Mouse (Mus musculus) midbrain, embryonic 13.5 days (tissue): ENCODE results near the gene Grik2. TPM values are rescaled to one million over a fixed set of nuclear protein-coding genes. Genes with fewer than 3 reads are reported as not detected.

Experiments
- ATAC-seq: fragments of 200-750 bp; cut with Nextera tagmentation; 2 replicates; pipeline ENCODE4 v1.8.0; 2017; ENCODE audit warnings: mild to moderate bottlenecking, moderate TSS enrichment, moderate library complexity
- H3K27ac ChIP-seq: fragments of 300-500 bp; sonication (generic); 2 replicates; pipeline ENCODE4 v1.5.1; 2015; ENCODE audit warnings: inconsistent platforms, mild to moderate bottlenecking, moderate library complexity
- H3K27me3 ChIP-seq: fragments of 300-500 bp; sonication (generic); 2 replicates; pipeline ENCODE4 v1.6.1; 2015; ENCODE audit warnings: mild to moderate bottlenecking, inconsistent platforms
- H3K36me3 ChIP-seq: fragments of 300-500 bp; sonication (generic); 2 replicates; pipeline ENCODE4 v1.6.1; 2015; ENCODE audit warnings: mild to moderate bottlenecking, inconsistent platforms
- H3K4me1 ChIP-seq: fragments of 300-500 bp; sonication (generic); replicated peaks from 2 replicates; pipeline ENCODE4 v1.6.1; 2015; ENCODE audit warnings: inconsistent platforms
- H3K4me2 ChIP-seq: fragments of 300-500 bp; sonication (generic); replicated peaks from 2 replicates; pipeline ENCODE4 v1.6.1; 2015; ENCODE audit warnings: moderate library complexity, mild to moderate bottlenecking, inconsistent platforms
- H3K4me3 ChIP-seq: fragments of 300-500 bp; sonication (generic); replicated peaks from 2 replicates; pipeline ENCODE4 v1.5.1; 2015; ENCODE audit warnings: mild to moderate bottlenecking, inconsistent platforms
- H3K9ac ChIP-seq: fragments of 300-500 bp; sonication (generic); replicated peaks from 2 replicates; pipeline ENCODE4 v1.6.1; 2015; ENCODE audit warnings: mild to moderate bottlenecking, inconsistent platforms
- H3K9me3 ChIP-seq: fragments of 300-500 bp; sonication (generic); 2 replicates; pipeline ENCODE4 v1.6.1; 2016; ENCODE audit warnings: mild to moderate bottlenecking, inconsistent platforms
- polyA plus RNA-seq: library from polyadenylated mRNA; unstranded; fragments of >200 nt; fragmentation: Nextera tagmentation; extraction: Ambion mirVana; gene quantifications from 2 replicates; pipeline ENCODE4 v1.2.1, GENCODE M21; 2015

Gene Grik2
- polyA plus RNA-seq, 1 experiment from 2014 or later = 31.2 TPM

DNA sequence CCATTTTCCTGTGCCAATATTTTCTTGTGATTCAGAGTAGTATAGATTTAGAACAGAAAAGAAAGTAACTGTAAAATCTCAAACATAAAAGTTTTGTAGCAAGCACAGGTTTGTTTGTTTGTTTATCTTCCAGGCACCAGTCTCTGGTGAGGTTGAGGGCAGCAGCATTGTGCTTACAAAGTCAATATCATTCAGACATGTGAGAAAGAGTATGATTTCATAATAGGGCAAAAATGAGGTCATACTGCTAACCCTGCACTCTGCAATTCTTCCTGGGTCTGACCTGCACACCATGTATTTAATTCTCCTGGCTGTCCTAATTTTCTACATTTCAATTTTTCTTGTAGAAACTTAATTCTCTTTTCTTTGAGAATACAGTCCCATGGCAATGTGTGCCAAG lies 739.2 kb downstream of the Grik2 start:
- H3K4me3 ChIP-seq = no peak overlapping the region
- H3K36me3 ChIP-seq = no peaks in the 10 kb centered on the region
- H3K9ac ChIP-seq = no peak overlapping the region
- H3K9me3 ChIP-seq = no peaks in the 10 kb centered on the region
- ATAC-seq = no peak
- no peaks in the 10 kb centered on the region for H3K27me3 ChIP-seq
- H3K27ac ChIP-seq = no peak overlapping the region
- H3K4me1 ChIP-seq = no peaks in the 10 kb centered on the region
- H3K4me2 ChIP-seq = no peak overlapping the region
